Mouse (Mus musculus) ZHBTc4 (cell line): ENCODE measurements at regions not wholly inside any gene's neighbourhood (a gene's known extent, or its start where the extent isn't known, plus 50 kb on each side); places are given as distances from the start of the nearest gene placed in this dataset.

Source experiments
- DNase-seq: peaks from one replicate; pipeline ENCODE4 v3.0.0-alpha.2; 2011; ENCODE audit warnings: low read depth, low spot score

GRCm38 (mm10) chr13:72184116-72184845 lies 220.8 kb upstream of the Irx1 start:
- no peak for DNase-seq

- no peak for DNase-seq
Observed at GRCm38 (mm10) chr13:72184846-72185118, 221.3 kb upstream of the Irx1 start.

- DNase-seq: no peak
Observed at GRCm38 (mm10) chr13:72195881-72196280, 232.4 kb upstream of the Irx1 start.

GRCm38 (mm10) chr13:72198341-72199105 lies 235.0 kb upstream of the Irx1 start:
- no peak for DNase-seq

- no peak for DNase-seq
Observed at GRCm38 (mm10) chr13:72209518-72209917, 246.0 kb upstream of the Irx1 start.

- peak; percentile 10 for DNase-seq
Observed at GRCm38 (mm10) chr13:72209946-72210456, 246.5 kb upstream of the Irx1 start.

GRCm38 (mm10) chr13:72210474-72211309 lies 247.2 kb upstream of the Irx1 start:
- no peak for DNase-seq

GRCm38 (mm10) chr13:72211716-72212115 lies 248.2 kb upstream of the Irx1 start:
- DNase-seq: no peak

GRCm38 (mm10) chr13:72212747-72213146 lies 249.2 kb upstream of the Irx1 start:
- DNase-seq: no peak

GRCm38 (mm10) chr13:72219329-72219728 lies 255.8 kb upstream of the Irx1 start:
- DNase-seq: no peak

GRCm38 (mm10) chr13:72227102-72227501 lies 263.6 kb upstream of the Irx1 start:
- DNase-seq: no peak

- no peak for DNase-seq
Observed at GRCm38 (mm10) chr13:72231032-72231591, 267.6 kb upstream of the Irx1 start.

GRCm38 (mm10) chr13:72232080-72232479 lies 268.6 kb upstream of the Irx1 start:
- DNase-seq: no peak

- DNase-seq: no peak
Observed at GRCm38 (mm10) chr13:72241919-72242318, 278.4 kb upstream of the Irx1 start.

- DNase-seq: peak; percentile 74
Observed at GRCm38 (mm10) chr13:72250419-72250818, 286.9 kb upstream of the Irx1 start.

- peak; percentile 86 for DNase-seq
Observed at GRCm38 (mm10) chr13:72253242-72253641, 289.7 kb upstream of the Irx1 start.

GRCm38 (mm10) chr13:72258794-72259193 lies 295.3 kb upstream of the Irx1 start:
- DNase-seq: no peak

- no peak for DNase-seq
Observed at GRCm38 (mm10) chr13:72264416-72264815, 300.9 kb upstream of the Irx1 start.

- no peak for DNase-seq
Observed at GRCm38 (mm10) chr13:72265116-72265515, 301.6 kb upstream of the Irx1 start.

- no peak for DNase-seq
Observed at GRCm38 (mm10) chr13:72265650-72266049, 302.1 kb upstream of the Irx1 start.

GRCm38 (mm10) chr13:72266174-72266768 lies 302.7 kb upstream of the Irx1 start:
- DNase-seq: no peak
